Comparison of ENCODE assay signal across 30 mouse cellular contexts in genomic region chr9:114022141-114022540, GRCm38 (mm10). TPM values are rescaled to one million over a fixed set of nuclear protein-coding genes. Genes with fewer than 3 reads are reported as not detected.
"Had no signal": no experiment of that assay in that cellular context is flagged by ENCODE, and none has a peak within 500 bp of the region (broad histone marks: within the 10 kb centered on the region; RNA-seq: fewer than 3 reads in every experiment).

No protein-coding gene starts in this region.

- DNase-seq: heart, postnatal 10 days; heart, postnatal 14 days; heart, postnatal 36 days; heart, postnatal 4 days; kidney, adult 11 months; kidney, adult 18-20 months; kidney, adult 8-10 months; kidney, adult 9 months; kidney, postnatal 10 days; kidney, postnatal 14 days; kidney, postnatal 25 days; kidney, postnatal 4 days; layer of hippocampus, adult 9-11 months; layer of hippocampus, postnatal 36 days had no signal

- H3K4me3 ChIP-seq: heart, embryonic 10.5 days; heart, embryonic 12.5 days; heart, embryonic 13.5 days; heart, embryonic 15.5 days; hindbrain, embryonic 10.5 days; hindbrain, embryonic 12.5 days; hindbrain, embryonic 13.5 days; hindbrain, embryonic 15.5 days; intestine, embryonic 15.5 days; kidney, embryonic 15.5 days; layer of hippocampus, adult 2 months; left cerebral cortex, adult 2 months had no signal

- H3K4me2 ChIP-seq: heart, embryonic 11.5 days; heart, embryonic 12.5 days; heart, embryonic 13.5 days; heart, embryonic 15.5 days; hindbrain, embryonic 12.5 days; hindbrain, embryonic 13.5 days; hindbrain, embryonic 14.5 days; hindbrain, embryonic 15.5 days; intestine, embryonic 15.5 days; kidney, embryonic 15.5 days had no signal

- H3K36me3 ChIP-seq: heart, embryonic 10.5 days; heart, embryonic 12.5 days; heart, embryonic 13.5 days; heart, embryonic 15.5 days; hindbrain, embryonic 10.5 days; hindbrain, embryonic 12.5 days; hindbrain, embryonic 13.5 days; hindbrain, embryonic 15.5 days; intestine, embryonic 15.5 days; kidney, embryonic 15.5 days had no signal

- H3K27me3 ChIP-seq: heart, embryonic 15.5 days; hindbrain, embryonic 12.5 days; hindbrain, embryonic 13.5 days; hindbrain, embryonic 15.5 days; intestine, embryonic 15.5 days had no signal

RNA-seq across cellular contexts. Expression of gene Susd5, which starts 34.8 kb away (rescaled TPM):
- total RNA-seq: hematopoietic stem cell, adult 5-6 weeks had no signal
- polyA plus RNA-seq: inflammation-experienced regulatory T-cells, adult 6 months had no signal
